Mouse (Mus musculus) heart, adult 2 months (tissue): ENCODE measurements around the gene Bicd2. TPM values are rescaled to one million over a fixed set of nuclear protein-coding genes. Genes with fewer than 3 reads are reported as not detected.

Experiments
- DNase-seq, 2 experiments: peaks; one replicate each; pipeline ENCODE4 v3.0.0; 2021
- H3K27ac ChIP-seq: fragments of 200-600 bp; 2 replicates; pipeline ENCODE4 v1.8.1; 2022
- H3K27me3 ChIP-seq: fragments of 200-500 bp; 2 replicates; pipeline ENCODE4 v1.6.1; 2012; ENCODE audit warnings: mild to moderate bottlenecking, low read length, inconsistent platforms, mixed read lengths; ENCODE audit not compliant: control insufficient read depth, insufficient read depth
- H3K36me3 ChIP-seq: fragments of 200-500 bp; 2 replicates; pipeline ENCODE4 v1.6.1; 2012; ENCODE audit warnings: low read length, inconsistent platforms; ENCODE audit not compliant: control insufficient read depth, insufficient read depth
- H3K4me1 ChIP-seq: fragments of 200-500 bp; 2 replicates; pipeline ENCODE4 v1.6.1; 2011; ENCODE audit warnings: low read length; ENCODE audit not compliant: control insufficient read depth, insufficient read depth
- H3K4me3 ChIP-seq: fragments of 200-600 bp; 2 replicates; pipeline ENCODE4 v1.8.1; 2022
- H3K79me2 ChIP-seq: fragments of 200-500 bp; replicated peaks from 2 replicates; pipeline ENCODE4 v1.6.1; 2012; ENCODE audit warnings: mild to moderate bottlenecking, inconsistent platforms, low read length, moderate library complexity, mixed read lengths; ENCODE audit not compliant: control insufficient read depth, insufficient read depth
- H3K9ac ChIP-seq: fragments of 200-500 bp; 2 replicates; pipeline ENCODE4 v1.6.1; 2012; ENCODE audit warnings: low read depth, mild to moderate bottlenecking, control low read depth, inconsistent platforms, low read length, mixed read lengths
- CTCF ChIP-seq: fragments of 200-600 bp; IDR thresholded peaks from 2 replicates; pipeline ENCODE4 v1.8.1; 2022; ENCODE audit warnings: antibody characterized with exemption, mild to moderate bottlenecking, moderate library complexity
- EP300 ChIP-seq: fragments of 200-500 bp; IDR thresholded peaks from 2 replicates; pipeline ENCODE4 v1.6.1; 2011; ENCODE audit warnings: low read depth, low read length, control low read depth; ENCODE audit not compliant: insufficient read depth
- POLR2A ChIP-seq: fragments of 200-500 bp; IDR thresholded peaks from 2 replicates; pipeline ENCODE4 v1.6.1; 2011; ENCODE audit warnings: mild to moderate bottlenecking, low read depth, low read length, control low read depth; ENCODE audit not compliant: insufficient read depth
- WGBS: fragments of 180-500 bp; shearing (Covaris S2); methylation state at CpG from one replicate; pipeline ENCODE4 v1.1.7; 2018; 5-methylcytosine and 5-hydroxymethylcytosine counted together
- intact Hi-C: fragments of 180-260 bp; cut with DNase I; formaldehyde crosslinking; loops from one replicate; pipeline ENCODE4 v1.15.1; 2025
- polyA plus RNA-seq: library from polyadenylated mRNA; depleted of rRNA; stranded (reverse); fragments of >200 nt; gene quantifications from 2 replicates; pipeline ENCODE4 v1.2.3, GENCODE M21; 2012
- total RNA-seq, 2 experiments: library from RNA; stranded (reverse); gene quantifications; 2 replicates each; pipeline ENCODE4 v1.2.3; 2021

Gene Bicd2
- total and polyA plus RNA-seq, 3 experiments, result 44.5 to 77.6 (median 72.4) TPM

DNA sequence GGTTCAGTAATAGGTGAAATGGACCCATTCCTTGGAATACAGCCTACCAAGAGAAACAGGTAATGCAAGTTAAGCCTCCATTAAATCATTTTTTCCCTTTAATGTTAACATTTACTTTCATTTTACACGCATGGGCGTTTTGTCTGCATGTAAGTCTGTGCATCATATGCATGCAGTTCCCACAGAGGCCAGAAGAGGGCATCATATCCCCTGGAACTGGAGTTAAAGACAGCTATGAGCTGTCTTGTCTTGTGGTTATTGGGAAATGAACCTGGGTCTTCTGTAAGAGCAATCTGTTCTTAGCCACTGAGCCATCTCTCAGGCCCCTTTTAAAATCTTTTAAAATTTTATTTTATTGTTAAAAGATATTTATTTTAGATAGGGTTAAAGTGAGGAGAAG is 50.0 kb downstream of the Bicd2 start:
- Histone ChIP-seq H3K4me3 (no peak overlapping the region), H3K27ac (no peak overlapping the region), H3K79me2 (no peaks in the 10 kb centered on the region), H3K36me3 (no peaks in the 10 kb centered on the region), H3K27me3 (no peaks in the 10 kb centered on the region), H3K9ac (no peak overlapping the region), H3K4me1 (no peaks in the 10 kb centered on the region)
- intact Hi-C loops, result no loop called here
- peak in 1 of 2 experiments; percentile 25 for DNase-seq
- TF ChIP-seq EP300 (no peak), POLR2A (no peak), CTCF (peak; percentile 76)
- 97% methylated on average over 2 of the region's 2 CpGs for WGBS

DNA sequence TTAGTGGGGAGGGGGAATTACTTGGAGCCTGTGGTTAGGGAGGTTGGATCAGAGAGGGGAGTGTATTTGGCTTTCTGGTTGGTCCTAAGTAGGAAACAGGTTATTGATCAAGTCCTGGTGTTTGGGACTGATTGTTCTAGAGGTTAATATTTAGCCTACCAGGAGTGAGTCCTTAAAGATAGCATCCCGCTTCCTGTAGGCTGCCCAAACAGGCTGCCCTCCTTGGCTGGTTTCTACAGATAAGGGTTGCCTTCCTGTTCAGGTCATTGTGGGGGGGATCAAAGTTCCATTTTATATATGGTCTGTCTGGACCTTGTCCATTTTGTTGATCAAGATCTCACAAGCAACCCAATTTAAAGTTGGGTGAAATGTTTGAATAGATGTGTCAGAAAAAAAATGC is 52.2 kb downstream of the Bicd2 start:
- TF ChIP-seq POLR2A (no peak), CTCF (no peak), EP300 (no peak)
- no peak for DNase-seq
- no peak overlapping the region for H3K9ac ChIP-seq
- no peaks in the 10 kb centered on the region for H3K79me2 ChIP-seq
- no peaks in the 10 kb centered on the region for H3K36me3 ChIP-seq
- no peaks in the 10 kb centered on the region for H3K27me3 ChIP-seq
- intact Hi-C loops, result no loop called here
- H3K4me3 ChIP-seq, result no peak overlapping the region
- 67% methylated on average over 1 of the region's 1 CpGs for WGBS
- no peak overlapping the region for H3K27ac ChIP-seq
- H3K4me1 ChIP-seq, result no peaks in the 10 kb centered on the region

DNA sequence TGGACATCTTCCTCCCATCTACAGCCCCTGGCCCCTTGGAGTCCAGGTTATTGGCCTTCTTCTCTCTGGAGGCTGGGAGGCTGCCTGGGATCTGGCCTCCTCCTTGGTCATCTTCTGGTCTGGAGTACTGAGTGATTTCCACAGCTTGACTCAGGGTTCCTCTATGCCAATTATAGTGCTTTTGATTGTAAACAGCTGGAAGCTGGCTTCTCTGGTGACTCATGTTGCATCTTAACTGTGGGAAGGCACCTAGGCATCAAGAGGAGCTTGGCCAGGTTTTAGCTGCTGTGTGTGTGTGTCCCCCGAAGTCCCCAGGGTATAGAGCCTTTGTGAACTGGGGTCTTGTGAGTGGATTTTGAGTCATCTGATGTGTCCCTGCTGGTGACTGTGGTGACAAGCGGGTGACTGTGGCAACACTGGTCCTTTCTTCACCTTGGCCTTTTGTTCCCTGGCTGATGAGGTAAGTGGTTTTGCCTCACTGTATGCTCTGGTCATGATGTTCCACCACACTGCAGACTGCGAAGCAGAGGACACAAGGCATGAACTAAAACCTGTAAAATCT is 53.6 kb downstream of the Bicd2 start:
- no peak overlapping the region for H3K4me3 ChIP-seq
- no peak overlapping the region for H3K9ac ChIP-seq
- no peak for DNase-seq
- H3K27ac ChIP-seq, result no peak overlapping the region
- TF ChIP-seq EP300 (no peak), CTCF (no peak), POLR2A (no peak)
- 93% methylated on average over 3 of the region's 3 CpGs for WGBS
- H3K27me3 ChIP-seq, result no peaks in the 10 kb centered on the region
- H3K36me3 ChIP-seq, result no peaks in the 10 kb centered on the region
- H3K4me1 ChIP-seq, result no peaks in the 10 kb centered on the region
- intact Hi-C loops, result no loop called here
- H3K79me2 ChIP-seq, result no peaks in the 10 kb centered on the region

DNA sequence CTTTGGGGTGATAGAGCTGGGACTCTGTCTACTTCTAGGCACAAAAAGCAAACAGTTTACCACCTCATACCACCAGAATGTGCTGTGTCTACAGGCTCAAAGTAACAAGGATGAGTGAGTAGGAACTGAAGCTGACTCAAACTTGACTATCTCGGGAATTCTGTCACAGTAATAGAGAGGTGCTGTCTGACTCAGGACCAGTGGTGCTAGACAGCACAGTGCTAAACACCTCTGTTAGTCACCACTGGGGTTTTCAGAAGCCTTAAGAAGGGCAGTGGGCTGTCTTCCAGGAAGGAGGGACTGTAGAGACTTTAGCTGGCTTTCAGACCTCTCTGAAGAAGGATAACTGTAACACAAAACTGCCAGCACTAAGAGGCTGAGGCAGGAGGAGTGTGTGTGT is 55.4 kb downstream of the Bicd2 start:
- H3K27me3 ChIP-seq, result no peaks in the 10 kb centered on the region

DNA sequence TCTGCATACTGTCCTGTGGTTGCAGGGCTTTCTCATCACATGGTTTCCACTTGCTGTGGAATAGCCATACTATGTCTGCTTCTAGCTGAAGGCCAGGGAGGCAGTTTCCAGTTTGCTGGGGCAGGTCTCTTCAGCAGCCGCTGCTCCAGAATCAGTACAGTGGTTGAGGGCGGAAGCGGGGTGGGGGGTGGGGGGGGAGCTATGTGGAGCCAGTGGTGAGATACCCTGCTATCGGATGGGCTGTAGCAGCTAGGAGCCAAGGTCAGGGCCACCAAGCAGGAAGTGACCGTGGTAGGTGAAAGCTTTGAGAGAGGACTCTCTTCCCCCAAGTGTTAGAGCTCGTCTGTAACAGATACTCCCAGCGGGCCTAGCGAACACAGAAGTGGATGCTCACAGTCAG is 56.8 kb downstream of the Bicd2 start:
- Histone ChIP-seq H3K36me3 (no peaks in the 10 kb centered on the region), H3K4me1 (no peaks in the 10 kb centered on the region), H3K9ac (no peak overlapping the region), H3K27ac (no peak overlapping the region), H3K27me3 (no peaks in the 10 kb centered on the region), H3K79me2 (no peaks in the 10 kb centered on the region), H3K4me3 (no peak overlapping the region)
- intact Hi-C loops, result no loop called here
- DNase-seq, result no peak
- TF ChIP-seq EP300, result no peak
- no peak for TF ChIP-seq CTCF
- no peak for TF ChIP-seq POLR2A
- WGBS, result 63% methylated on average over 8 of the region's 8 CpGs

More for the DNA sequence above, 55.4 kb downstream of the Bicd2 start:
- Histone ChIP-seq H3K9ac (no peak overlapping the region), H3K27ac (no peak overlapping the region), H3K4me1 (no peaks in the 10 kb centered on the region), H3K36me3 (no peaks in the 10 kb centered on the region), H3K4me3 (no peak overlapping the region), H3K79me2 (no peaks in the 10 kb centered on the region)
- no peak for DNase-seq
- intact Hi-C loops, result no loop called here
- TF ChIP-seq EP300 (no peak), POLR2A (no peak), CTCF (no peak)
- WGBS, result 45% methylated on average over 1 of the region's 1 CpGs

DNA sequence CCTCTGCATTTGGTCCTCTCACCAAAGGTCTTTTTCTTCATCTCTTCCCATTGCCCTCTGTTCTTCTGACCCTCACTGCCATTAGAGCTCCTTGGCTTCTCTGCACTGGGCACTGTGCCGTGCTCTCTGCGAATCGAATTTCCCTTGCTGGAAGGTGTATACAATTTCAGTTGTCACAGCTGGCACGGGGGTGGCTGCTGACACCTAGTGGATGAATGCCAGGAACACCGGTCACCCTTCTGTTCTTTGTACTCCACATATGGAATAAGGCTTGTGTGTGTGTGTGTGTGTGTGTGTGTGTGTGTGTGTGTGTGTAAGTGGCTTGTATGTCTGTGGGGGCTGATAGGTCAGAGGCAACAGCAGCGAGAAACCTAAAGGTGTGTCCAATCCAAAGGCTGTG is 58.8 kb downstream of the Bicd2 start:
- H3K9ac ChIP-seq, result no peak overlapping the region
- H3K4me3 ChIP-seq, result no peak overlapping the region
- intact Hi-C loops, result no loop called here
- H3K4me1 ChIP-seq, result no peaks in the 10 kb centered on the region
- 9% methylated on average over 6 of the region's 6 CpGs for WGBS
- H3K79me2 ChIP-seq, result no peaks in the 10 kb centered on the region
- H3K27ac ChIP-seq, result no peak overlapping the region
- 0 out of 2 replicates have a peak, but pooled peaks have one; percentile 38 for TF ChIP-seq EP300
- TF ChIP-seq CTCF, result peak; percentile 38
- no peak for TF ChIP-seq POLR2A
- DNase-seq, result peak in 1 of 2 experiments; percentile 42
- H3K36me3 ChIP-seq, result no peaks in the 10 kb centered on the region
- no peaks in the 10 kb centered on the region for H3K27me3 ChIP-seq
